Mouse (Mus musculus): Measurements from ENCODE around the gene Ankrd34b. TPM values are rescaled to one million over a fixed set of nuclear protein-coding genes. Genes with fewer than 3 reads are reported as not detected.
A peak's percentile ranks its signal among the peaks of the same experiment; 100 is the strongest.

Ankrd34b gene
- polyA plus RNA-seq, 1 experiment from 2014 or later, result not detected

DNA sequence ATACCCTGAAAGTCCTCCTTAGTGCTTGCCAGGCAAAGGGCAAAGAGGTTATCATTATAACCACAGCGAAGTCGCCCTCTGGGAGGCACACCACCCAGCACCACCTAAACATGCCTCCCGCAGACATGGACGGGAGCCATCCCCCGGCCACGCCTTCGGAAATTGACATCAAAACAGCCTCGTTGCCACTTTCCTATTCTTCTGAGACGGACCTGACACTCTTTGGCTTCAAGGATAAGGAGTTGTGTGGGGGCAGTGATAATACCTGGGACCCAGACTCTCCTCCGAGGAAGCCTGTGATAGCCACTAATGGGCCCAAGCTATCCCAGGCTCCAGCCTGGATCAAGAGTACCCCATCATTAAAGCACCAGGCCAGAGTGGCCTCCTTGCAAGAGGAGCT is 13.0 kb downstream of the Ankrd34b start:
- ATAC-seq (ENCODE audit: insufficient number of reproducible peaks, insufficient read depth, low FRiP score, low TSS enrichment, low read depth), result no peak
- Histone ChIP-seq H3K27ac (no peak overlapping the region), H3K9me3 (no peaks in the 10 kb centered on the region), H3K4me1 (no peaks in the 10 kb centered on the region), H3K36me3 (no peaks in the 10 kb centered on the region), H3K4me2 (no peak overlapping the region), H3K27me3 (no peaks in the 10 kb centered on the region), H3K4me3 (no peak overlapping the region), H3K9ac (no peak overlapping the region)
- 91% methylated on average over 10 of the region's 10 CpGs for WGBS

DNA sequence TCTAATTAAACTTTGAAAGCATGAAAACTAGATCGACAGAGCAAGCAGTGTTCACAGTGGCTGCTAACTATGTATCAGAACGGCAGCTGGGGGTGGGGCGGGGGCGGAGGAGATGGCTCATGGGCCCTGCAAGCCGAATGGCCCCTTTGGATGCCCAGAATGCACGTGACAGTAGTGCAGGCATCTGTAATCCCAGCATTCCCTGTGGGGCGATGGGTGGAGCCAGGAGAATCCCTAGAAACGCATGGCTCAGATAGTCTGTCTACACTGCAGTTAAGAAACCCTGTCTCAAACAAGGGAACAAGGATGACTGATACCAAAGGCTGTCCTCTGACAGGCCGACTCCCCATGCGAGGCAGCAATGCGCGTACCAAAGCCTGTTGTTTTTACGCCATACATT is 14.6 kb downstream of the Ankrd34b start:
- 73% methylated on average over 13 of the region's 13 CpGs for WGBS
- no peak overlapping the region for H3K4me2 ChIP-seq
- no peaks in the 10 kb centered on the region for H3K9me3 ChIP-seq
- no peak overlapping the region for H3K9ac ChIP-seq
- no peaks in the 10 kb centered on the region for H3K36me3 ChIP-seq
- H3K27me3 ChIP-seq, result no peaks in the 10 kb centered on the region
- ATAC-seq (ENCODE audit: insufficient number of reproducible peaks, insufficient read depth, low FRiP score, low TSS enrichment, low read depth), result no peak
- H3K4me1 ChIP-seq, result no peaks in the 10 kb centered on the region
- no peak overlapping the region for H3K4me3 ChIP-seq
- no peak overlapping the region for H3K27ac ChIP-seq

DNA sequence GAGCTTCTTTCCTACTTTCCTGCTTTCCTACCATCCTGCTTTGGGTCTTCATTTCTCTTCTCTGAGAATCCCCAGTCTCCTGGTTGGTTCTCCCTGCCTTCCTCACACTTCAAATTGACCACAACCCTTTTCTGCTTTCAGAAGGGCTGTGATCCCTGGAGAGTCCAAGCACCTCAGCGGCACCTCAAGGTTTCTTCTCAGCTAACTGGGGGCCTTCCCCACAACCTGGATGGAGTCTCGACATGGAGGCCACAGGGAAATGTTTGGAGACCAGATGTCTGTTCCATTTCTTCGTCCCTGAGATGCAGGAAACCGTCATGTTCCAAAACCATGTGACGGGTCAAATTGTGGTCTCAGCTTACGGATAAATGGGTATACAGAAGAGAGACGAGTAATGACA is 21.2 kb downstream of the Ankrd34b start:
- 83% methylated on average over 7 of the region's 7 CpGs for whole genome bisulfite sequencing
- H3K27ac ChIP-seq, result no peak overlapping the region
- ATAC-seq (ENCODE audit: insufficient number of reproducible peaks, insufficient read depth, low FRiP score, low TSS enrichment, low read depth), result no peak

DNA sequence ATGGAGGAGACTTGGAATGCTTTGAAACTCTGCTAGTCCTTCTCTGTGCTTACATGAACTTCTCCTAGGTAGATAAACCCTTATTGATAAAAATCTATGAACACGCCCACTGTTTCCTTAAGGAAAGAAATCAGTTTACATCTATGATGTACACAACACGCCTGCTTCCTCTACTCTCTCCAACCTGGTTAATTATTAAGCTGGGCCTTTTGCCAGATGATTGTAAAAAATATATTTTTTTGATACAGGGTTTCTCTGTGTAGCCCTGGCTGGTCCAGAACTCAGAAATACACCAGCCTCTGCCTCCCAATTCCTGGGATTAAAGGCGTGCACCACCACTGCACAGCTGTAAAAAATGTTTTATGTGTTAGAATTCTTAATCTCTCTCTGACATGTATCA is 39.0 kb downstream of the Ankrd34b start:
- WGBS, result 84% methylated on average over 3 of the region's 3 CpGs
- Histone ChIP-seq H3K4me3 (no peak overlapping the region), H3K4me1 (no peaks in the 10 kb centered on the region), H3K9ac (no peak overlapping the region), H3K9me3 (no peaks in the 10 kb centered on the region), H3K27ac (no peak overlapping the region), H3K4me2 (no peak overlapping the region), H3K27me3 (no peaks in the 10 kb centered on the region), H3K36me3 (peaks cover 12% of the 10 kb centered on the region)
- ATAC-seq (ENCODE audit: insufficient number of reproducible peaks, insufficient read depth, low FRiP score, low TSS enrichment, low read depth), result no peak

More for the DNA sequence above, 21.2 kb downstream of the Ankrd34b start:
- Histone ChIP-seq H3K4me3 (no peak overlapping the region), H3K9me3 (no peaks in the 10 kb centered on the region), H3K4me1 (no peaks in the 10 kb centered on the region), H3K9ac (no peak overlapping the region), H3K36me3 (no peaks in the 10 kb centered on the region), H3K27me3 (no peaks in the 10 kb centered on the region), H3K4me2 (no peak overlapping the region)

DNA sequence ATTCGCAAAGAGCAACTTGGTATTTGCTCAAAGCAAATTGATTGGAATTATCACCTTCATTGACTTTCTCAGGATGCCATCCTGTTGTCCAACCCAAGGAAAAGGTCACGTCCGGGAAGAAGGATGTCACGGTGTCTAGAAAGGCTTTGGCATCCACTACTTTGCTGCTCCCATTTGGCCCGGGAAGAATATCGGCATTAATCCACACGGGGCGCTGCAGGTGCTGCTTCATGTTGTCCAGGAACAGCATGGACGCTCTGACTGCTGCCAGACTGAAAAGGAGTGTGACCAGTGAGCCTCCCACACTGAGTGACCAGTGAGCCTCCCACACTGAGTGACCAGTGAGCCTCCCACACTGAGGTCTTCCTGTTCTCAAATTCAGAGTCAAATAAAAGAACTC is 42.2 kb downstream of the Ankrd34b start:
- no peak for ATAC-seq (ENCODE audit: insufficient number of reproducible peaks, insufficient read depth, low FRiP score, low TSS enrichment, low read depth)

DNA sequence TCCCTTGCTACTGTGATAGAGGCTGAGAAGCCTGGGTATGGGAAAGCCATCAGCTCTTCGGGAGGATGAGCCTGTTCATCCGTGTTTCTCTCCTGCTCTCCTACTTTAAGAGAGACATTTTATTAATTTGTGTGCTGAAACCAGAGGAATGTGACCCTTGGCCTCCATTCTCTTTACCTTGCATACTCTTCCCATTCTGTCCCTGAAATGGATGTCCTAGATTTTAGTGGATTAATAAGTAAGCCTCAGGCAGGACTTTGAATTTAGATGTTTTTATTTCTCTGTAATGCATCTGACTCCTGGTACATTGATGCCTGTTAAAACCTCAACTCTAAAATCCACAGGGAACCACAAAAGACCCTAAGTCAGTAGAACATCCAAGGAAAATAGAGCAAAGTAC is 43.7 kb downstream of the Ankrd34b start:
- peaks cover 12% of the 10 kb centered on the region for H3K36me3 ChIP-seq
- no peaks in the 10 kb centered on the region for H3K27me3 ChIP-seq
- no peak overlapping the region for H3K4me3 ChIP-seq
- no peaks in the 10 kb centered on the region for H3K4me1 ChIP-seq
- WGBS, result 65% methylated on average over 2 of the region's 2 CpGs
- H3K27ac ChIP-seq, result no peak overlapping the region
- ATAC-seq (ENCODE audit: insufficient number of reproducible peaks, insufficient read depth, low FRiP score, low TSS enrichment, low read depth), result no peak
- no peak overlapping the region for H3K9ac ChIP-seq
- H3K9me3 ChIP-seq, result no peaks in the 10 kb centered on the region
- no peak overlapping the region for H3K4me2 ChIP-seq

More for the DNA sequence above, 42.2 kb downstream of the Ankrd34b start:
- Histone ChIP-seq H3K36me3 (peaks cover 12% of the 10 kb centered on the region), H3K4me1 (no peaks in the 10 kb centered on the region), H3K27ac (no peak overlapping the region), H3K27me3 (no peaks in the 10 kb centered on the region), H3K9me3 (no peaks in the 10 kb centered on the region), H3K4me3 (no peak overlapping the region), H3K4me2 (no peak overlapping the region), H3K9ac (no peak overlapping the region)
- 76% methylated on average over 9 of the region's 9 CpGs for WGBS

DNA sequence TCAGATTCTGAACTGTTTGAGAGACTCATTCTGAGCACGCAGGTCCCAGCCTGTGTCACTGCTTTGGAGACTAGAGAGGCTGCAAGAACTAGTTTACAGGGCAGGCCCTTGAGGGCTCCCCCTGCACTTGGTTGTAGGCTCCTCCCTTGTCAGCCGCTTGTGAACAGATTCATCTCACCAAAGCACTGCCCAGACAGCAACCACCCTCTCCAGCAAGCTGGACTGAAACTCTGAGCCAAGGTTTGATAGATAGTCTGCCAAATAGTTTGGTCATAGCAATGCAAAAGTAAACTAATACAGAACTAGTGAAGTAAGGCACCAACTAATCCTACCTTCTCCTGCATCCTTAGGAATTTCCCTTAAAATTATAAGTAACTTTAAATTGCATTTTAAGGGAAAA is 44.5 kb downstream of the Ankrd34b start:
- no peak for ATAC-seq (ENCODE audit: insufficient number of reproducible peaks, insufficient read depth, low FRiP score, low TSS enrichment, low read depth)
- no peaks in the 10 kb centered on the region for H3K9me3 ChIP-seq
- 65% methylated on average over 2 of the region's 2 CpGs for WGBS

DNA sequence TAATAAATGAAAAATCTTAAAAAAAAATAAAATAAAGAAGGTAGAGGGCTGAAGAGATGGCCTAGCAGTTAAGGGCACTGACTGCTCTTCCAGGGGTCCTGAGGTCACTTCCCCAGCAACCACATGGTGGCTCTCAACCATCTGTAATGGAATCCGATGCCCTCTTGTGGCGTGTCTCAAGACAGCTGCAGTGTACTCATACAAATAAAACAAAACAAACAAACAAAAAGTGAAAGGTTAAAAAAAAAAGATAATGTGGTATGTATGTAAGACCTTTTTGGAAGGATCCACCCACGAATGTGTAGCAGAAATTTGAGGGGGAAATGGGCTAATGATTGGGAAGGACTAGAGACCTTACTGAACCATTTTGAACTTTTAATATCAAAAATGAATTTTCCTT is 57.7 kb downstream of the Ankrd34b start:
- peak overlapping the region; percentile 69 for H3K9ac ChIP-seq
- H3K4me3 ChIP-seq, result peak overlapping the region; percentile 45
- H3K4me2 ChIP-seq, result peak overlapping the region; percentile 74
- no peak for ATAC-seq (ENCODE audit: insufficient number of reproducible peaks, insufficient read depth, low FRiP score, low TSS enrichment, low read depth)
- no peaks in the 10 kb centered on the region for H3K9me3 ChIP-seq
- H3K4me1 ChIP-seq, result no peaks in the 10 kb centered on the region
- H3K36me3 ChIP-seq, result peaks cover 12% of the 10 kb centered on the region; the same call in 1 of the 2 replicates
- WGBS, result 5% methylated on average over 3 of the region's 3 CpGs
- H3K27ac ChIP-seq, result 0 out of 2 replicates have a peak overlapping the region, but pooled peaks have one; percentile 75
- H3K27me3 ChIP-seq, result no peaks in the 10 kb centered on the region

More for the DNA sequence above, 44.5 kb downstream of the Ankrd34b start:
- Histone ChIP-seq H3K36me3 (peaks cover 12% of the 10 kb centered on the region), H3K27me3 (no peaks in the 10 kb centered on the region), H3K4me2 (no peak overlapping the region), H3K9ac (no peak overlapping the region), H3K4me3 (no peak overlapping the region), H3K4me1 (no peaks in the 10 kb centered on the region), H3K27ac (no peak overlapping the region)

DNA sequence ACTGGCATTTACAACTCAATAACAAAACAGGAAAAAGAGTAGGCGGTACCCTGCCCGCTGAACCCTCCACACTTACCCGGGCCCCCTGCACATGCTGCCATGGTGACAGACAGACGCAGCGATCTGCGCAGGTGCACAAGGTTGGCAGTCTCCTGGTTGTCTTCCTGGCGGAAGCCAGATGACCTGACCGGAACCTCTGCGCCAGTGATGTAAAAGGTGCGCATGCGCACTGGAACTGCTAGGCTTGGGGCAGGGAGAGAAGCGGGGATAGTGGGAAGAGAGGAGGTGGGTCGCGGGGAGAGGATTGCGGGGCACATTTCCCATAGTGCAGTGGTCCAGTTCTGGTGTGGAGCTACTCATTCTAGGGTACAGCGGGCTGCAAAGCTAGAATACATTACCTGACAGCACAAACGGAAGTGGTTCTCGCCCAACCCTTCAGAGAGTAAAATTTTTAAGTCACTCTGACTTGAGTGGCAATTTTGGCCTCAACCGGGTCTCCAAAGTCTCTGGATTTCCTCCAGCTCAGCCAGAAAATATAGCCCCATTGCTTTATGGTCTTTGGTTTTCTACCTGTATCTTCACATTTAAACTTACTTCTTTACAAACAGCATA is 58.3 kb downstream of the Ankrd34b start, which contains the start of gene Fam151b:
TSS of gene Fam151b (minus strand) at position 164 of the 612 bp plus-strand sequence.
- H3K27me3 ChIP-seq, result no peaks in the 10 kb centered on the region
- peak within 1 kb of the TSS; percentile 74 for H3K4me2 ChIP-seq
- peak within 1 kb of the TSS; percentile 69 for H3K9ac ChIP-seq
- ATAC-seq (ENCODE audit: insufficient number of reproducible peaks, insufficient read depth, low FRiP score, low TSS enrichment, low read depth), result peak; percentile 100
- WGBS, result 6% methylated on average over 19 of the region's 19 CpGs
- peak within 1 kb of the TSS; percentile 45 for H3K4me3 ChIP-seq
- H3K9me3 ChIP-seq, result no peaks in the 10 kb centered on the region
- peak within 1 kb of the TSS; percentile 75; the same call in 1 of the 2 replicates for H3K27ac ChIP-seq
- H3K4me1 ChIP-seq, result no peaks in the 10 kb centered on the region
- H3K36me3 ChIP-seq, result peaks cover 12% of the 10 kb centered on the region; the same call in 1 of the 2 replicates

DNA sequence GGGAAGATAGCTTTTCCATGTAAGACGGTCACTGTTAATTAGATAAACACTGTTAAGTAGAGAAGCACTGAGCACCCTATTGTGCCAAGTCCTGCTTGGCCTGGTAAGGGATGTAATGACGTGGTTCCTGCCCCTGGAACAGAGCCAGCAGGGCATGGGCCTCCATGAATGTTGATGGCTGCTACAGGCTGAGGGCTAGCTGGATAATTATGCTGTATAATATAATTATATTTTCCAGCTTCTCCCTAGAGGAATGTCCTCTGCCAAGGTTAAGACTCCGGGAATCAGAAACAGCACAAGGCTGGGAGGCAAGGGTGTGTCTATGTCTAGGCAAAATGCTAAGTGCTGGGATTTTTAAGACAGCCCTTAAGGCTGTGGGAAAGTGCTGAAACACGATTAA is 65.1 kb downstream of the Ankrd34b start:
- Histone ChIP-seq H3K4me2 (no peak overlapping the region), H3K4me3 (no peak overlapping the region), H3K36me3 (peaks cover 44% of the 10 kb centered on the region), H3K4me1 (0 out of 2 replicates have a peak, but pooled peaks cover 4% of the 10 kb centered on the region), H3K27me3 (no peaks in the 10 kb centered on the region), H3K9me3 (no peaks in the 10 kb centered on the region), H3K27ac (no peak overlapping the region), H3K9ac (no peak overlapping the region)
- ATAC-seq (ENCODE audit: insufficient number of reproducible peaks, insufficient read depth, low FRiP score, low TSS enrichment, low read depth), result no peak
- WGBS, result 72% methylated on average over 4 of the region's 4 CpGs
